Mouse (Mus musculus) erythroid progenitor cell, adult 5-6 weeks (primary cell): ENCODE data around the gene Neurl1b. TPM values are rescaled to one million over a fixed set of nuclear protein-coding genes. Genes with fewer than 3 reads are reported as not detected.

ENCODE experiments used
- ATAC-seq: replicated peaks from 2 replicates; pipeline ENCODE4 v1.8.0; 2016; ENCODE audit warnings: moderate number of reproducible peaks, mild to moderate bottlenecking, moderate TSS enrichment, inconsistent platforms; ENCODE audit not compliant: poor library complexity, low FRiP score, severe bottlenecking
- total RNA-seq, 2 experiments: library from RNA; stranded (forward) in 1 of 2; stranded (reverse) in 1 of 2; fragments of 150-400 nt in 1 of 2; fragments of 186-747, 209-891 nt in 1 of 2; gene quantifications; 2 replicates each; pipeline versions ENCODE4 v1.2.3 to v1.2.4; 2015 to 2017; ENCODE audit warnings: low replicate concordance in 2 of 2

Neurl1b gene
- total RNA-seq, 2 experiments from 2014 or later: 1.5 to 2.5 TPM

DNA sequence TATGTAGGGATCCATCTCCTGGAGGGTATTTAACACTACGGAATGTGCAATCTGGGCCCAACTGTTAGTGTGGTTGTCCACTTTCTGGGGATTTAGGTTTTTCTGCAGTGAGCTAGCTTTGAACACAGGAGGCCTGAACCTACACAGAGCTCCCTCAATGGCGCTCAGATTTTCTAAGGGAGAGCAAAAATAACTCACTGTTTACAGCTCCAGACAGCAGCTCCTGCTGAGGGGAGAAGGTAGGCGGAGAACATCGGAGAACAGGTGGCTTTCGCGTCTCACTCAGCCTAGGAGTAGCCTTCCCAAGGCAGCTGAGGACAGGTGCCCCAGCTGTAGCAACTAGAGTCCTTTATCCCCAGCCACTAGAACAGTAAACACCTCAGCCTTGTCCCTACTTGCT, 27.6 kb downstream of the Neurl1b start:
- ATAC-seq: no peak

DNA sequence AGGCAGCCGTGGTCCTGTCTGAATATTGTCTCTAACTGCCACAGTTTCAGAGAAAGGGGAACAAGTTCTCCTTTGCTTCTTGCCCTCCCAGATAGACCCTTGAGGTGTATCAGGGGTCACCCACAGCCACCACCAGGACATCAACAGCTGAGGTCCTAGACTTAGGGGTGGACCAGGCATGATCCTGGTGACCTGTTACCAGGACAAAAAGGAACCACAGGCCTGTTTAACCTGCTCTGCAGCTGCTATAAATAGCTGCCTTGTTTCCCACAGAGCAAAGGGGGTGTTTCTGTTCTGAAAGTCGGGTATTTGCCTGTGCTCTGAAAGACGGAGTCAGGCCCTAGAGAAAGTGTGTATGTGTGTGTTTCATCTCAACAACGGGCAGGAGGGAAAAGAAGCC, 29.2 kb downstream of the Neurl1b start:
- no peak for ATAC-seq

DNA sequence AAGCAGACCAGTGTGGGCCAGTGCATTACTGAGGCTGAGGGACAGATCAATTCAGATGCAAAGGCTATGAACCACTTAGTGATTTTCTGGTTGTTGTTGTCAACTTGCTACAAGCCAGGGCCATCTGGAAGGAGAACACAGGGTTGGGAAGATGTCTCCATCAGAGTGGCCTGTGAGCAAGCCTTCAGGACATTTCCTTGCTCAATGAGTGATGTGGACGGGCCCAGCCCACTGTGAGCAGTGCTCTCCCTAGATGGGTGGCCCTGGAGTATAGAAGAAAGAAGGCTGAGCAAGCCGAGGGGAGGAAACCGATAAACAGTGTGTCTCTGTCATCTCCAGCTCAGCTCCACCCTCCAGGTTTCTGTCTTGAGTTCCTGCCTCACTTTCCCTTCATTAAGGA, 34.8 kb downstream of the Neurl1b start:
- ATAC-seq: no peak

DNA sequence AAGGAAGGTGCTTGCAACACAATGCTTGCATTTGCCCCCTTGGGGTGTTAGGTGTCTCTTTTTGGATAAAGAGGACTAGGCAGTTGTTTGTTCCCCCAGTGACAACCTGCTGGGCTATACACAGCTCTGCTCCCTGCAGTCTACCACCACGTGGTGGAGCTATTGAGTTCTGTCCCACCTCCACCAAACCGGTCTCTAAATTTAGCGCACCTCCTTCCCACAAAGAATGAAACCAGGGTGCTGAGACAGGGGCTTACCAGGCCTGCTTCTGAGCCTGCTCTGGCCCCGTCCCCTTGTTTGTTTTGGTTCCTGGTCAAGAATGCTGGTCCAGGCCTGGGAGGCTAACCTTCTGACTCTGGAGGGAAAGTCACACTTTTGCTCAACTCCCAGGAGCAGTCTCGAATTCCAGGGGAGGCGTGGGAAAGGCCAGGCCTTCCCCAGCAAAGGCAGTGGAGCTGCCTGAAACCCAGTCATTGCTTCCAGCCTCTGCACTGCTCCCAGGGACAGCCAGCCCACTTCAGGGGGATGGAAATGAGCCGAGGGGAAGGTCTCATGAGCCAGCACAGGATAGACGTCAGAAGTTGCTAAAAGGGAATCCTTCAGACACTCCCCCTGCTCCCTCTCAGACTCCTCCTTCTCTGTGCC, 37.1 kb downstream of the Neurl1b start:
- peak; percentile 36; the same call in 1 of the 2 replicates for ATAC-seq

DNA sequence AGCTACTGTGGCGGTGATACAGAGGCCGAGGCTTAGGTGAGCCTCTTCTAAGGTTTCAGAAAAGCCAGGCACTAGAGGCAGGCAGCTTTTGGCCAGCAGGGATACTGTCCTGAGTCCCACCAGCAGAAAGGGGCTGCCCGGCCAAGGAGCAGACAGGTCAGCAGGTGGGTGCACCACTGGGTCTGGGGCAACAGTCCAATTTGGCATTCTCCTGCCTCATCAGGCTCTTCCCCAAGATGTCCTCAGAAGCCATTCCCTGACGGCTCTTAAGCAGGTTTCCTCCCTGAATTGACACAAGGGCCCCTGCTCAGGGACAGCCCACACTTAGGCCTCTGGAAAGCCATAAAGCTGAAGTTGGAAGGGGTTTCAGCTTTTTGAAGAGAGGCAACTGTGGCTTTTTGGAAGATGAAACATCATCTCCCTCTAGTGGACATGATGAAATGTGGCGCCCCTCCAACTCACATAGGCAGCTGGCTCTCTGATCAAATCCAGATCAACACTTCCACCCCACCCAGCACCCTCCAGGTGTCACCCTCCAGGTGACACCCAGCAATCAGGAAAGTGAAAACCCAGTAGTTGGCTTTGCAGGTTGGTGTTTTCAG, 37.8 kb downstream of the Neurl1b start:
- ATAC-seq: no peak

- no peak for ATAC-seq
Measured at GRCm38 (mm10) chr17:26457506-26457905, 42.9 kb downstream of the Neurl1b start.

DNA sequence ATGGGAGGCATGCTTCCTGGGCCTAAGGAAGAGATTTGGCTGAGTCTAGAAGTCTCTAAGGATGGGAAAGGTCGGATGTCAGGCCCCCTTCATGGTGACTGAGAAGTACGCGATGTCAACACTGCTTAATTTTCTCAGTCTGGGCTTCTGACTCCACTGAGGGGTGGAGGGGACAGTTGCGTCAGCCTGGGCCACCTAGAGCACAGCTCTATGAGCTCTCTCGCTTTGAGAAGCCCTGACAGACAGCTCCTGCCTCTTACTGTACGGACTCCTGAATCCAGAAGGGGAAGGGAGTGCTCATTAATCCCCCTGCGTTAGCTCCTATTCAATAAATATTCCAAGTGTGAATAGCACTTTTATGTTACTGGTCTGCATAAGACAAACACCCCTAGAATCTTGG, 43.4 kb downstream of the Neurl1b start:
- ATAC-seq: no peak

GRCm38 (mm10) chr17:26462634-26463170, 48.1 kb downstream of the Neurl1b start:
- ATAC-seq: 0 out of 2 replicates have a peak, but pooled peaks have one; percentile 59

GRCm38 (mm10) chr17:26463432-26463831, 48.8 kb downstream of the Neurl1b start:
- ATAC-seq: no peak

DNA sequence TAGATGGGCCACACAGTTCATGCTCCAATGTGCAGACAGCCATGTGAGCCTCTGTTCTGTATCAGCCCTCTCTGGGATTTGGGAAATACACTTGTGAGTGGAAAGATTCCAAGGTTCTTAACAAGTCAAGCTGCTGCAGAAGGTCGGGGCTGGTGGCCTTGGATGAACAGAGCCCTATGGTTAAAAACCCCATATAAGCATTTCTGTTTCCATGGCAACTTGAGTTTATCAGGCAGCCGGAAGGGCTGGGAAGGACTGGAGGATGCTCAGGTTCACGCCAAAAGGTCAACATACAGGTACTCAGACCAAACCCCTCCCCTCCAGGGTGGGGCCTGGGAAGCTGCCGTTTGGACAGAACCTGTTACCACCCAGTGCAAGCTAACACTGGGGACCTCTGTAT, 49.4 kb downstream of the Neurl1b start:
- no peak for ATAC-seq

- no peak for ATAC-seq
Measured at GRCm38 (mm10) chr17:26464481-26464880, 49.9 kb downstream of the Neurl1b start.

- ATAC-seq: no peak
Measured at GRCm38 (mm10) chr17:26464972-26465371, 50.3 kb downstream of the Neurl1b start.

DNA sequence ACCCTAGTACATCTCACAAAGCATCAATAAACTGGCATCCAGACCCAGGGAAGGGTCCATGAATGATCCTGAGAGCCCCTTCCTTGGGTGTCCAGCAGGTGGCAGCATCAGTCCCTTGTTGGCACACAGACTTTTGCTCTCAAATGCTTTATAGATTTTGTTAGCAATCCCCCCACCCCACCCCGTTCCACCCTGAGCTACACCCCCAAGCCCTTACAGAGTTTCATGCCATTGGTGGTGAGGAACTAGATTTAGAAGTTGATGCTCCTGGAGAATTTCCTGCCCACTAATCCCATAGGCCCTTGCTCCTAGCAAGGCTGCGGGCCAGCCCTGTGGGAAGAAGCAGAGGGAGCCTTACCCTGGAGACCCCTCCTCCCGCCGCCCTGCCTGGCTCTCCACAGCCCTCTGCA, 52.1 kb downstream of the Neurl1b start:
- ATAC-seq: no peak

GRCm38 (mm10) chr17:26467619-26468018, 53.0 kb downstream of the Neurl1b start:
- ATAC-seq: no peak

- no peak for ATAC-seq
Measured at GRCm38 (mm10) chr17:26468102-26468894, 53.7 kb downstream of the Neurl1b start.

DNA sequence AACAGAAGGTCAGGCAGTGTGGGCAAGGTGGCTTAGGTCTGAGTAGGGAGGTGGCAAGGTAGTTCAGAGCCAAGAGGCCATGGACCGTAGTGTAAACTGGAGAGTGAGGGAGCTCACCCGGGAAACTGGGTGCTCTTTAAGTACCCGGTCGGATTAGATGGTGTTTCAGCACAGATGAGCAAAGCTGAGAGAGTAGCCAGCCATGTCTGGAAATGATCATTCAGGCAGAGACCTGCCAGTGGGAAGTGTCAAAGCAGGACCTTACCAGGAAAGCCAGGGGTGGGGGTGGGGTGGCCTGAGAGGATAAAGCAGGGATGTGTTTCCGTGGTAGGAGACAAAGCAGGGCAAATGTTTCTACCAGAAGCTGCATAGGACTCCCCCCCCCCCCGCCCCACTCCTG, 62.2 kb downstream of the Neurl1b start:
- ATAC-seq: no peak

GRCm38 (mm10) chr17:26478672-26479071, 64.0 kb downstream of the Neurl1b start:
- no peak for ATAC-seq

DNA sequence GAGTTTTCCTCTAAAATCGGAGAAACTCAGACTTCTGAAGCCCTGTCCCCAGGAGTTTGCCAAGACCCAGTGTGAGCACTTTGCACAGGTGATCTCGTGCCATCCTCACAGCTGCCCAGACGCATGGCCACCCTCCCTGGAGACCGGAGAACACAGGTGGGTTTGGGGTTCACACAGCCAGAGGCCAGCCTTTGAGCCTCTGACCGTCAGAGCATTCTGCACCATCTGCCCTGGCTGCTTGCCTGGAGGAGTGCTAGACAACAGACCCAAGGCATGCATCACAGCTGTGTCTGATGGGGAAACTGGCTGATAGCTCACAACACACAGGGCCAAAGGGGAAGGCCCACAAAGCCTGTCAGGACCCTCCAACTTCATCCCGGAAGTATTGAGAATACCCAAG, 65.0 kb downstream of the Neurl1b start:
- no peak for ATAC-seq

- ATAC-seq: no peak
Measured at GRCm38 (mm10) chr17:26480956-26481355, 66.3 kb downstream of the Neurl1b start.

- no peak for ATAC-seq
Measured at GRCm38 (mm10) chr17:26484626-26485421, 70.2 kb downstream of the Neurl1b start.
